Mouse (Mus musculus) hindbrain, embryonic 15.5 days (tissue): ENCODE measurements around the gene Prdx1. TPM values are rescaled to one million over a fixed set of nuclear protein-coding genes. Genes with fewer than 3 reads are reported as not detected.
"Not testable (repeated sequence)": the region's sequence is repeated elsewhere in the genome, so short reads cannot be mapped to it uniquely, and the experiment has no call there.

Experiments used
- ATAC-seq: fragments of 200-750 bp; cut with Nextera tagmentation; 2 replicates; pipeline ENCODE4 v1.8.0; 2017; ENCODE audit warnings: low read depth, moderate number of reproducible peaks, moderate TSS enrichment; ENCODE audit not compliant: low FRiP score
- H3K27ac ChIP-seq: fragments of 300-500 bp; sonication (generic); replicated peaks from 2 replicates; pipeline ENCODE4 v1.5.1; 2015; ENCODE audit warnings: mild to moderate bottlenecking, inconsistent platforms
- H3K27me3 ChIP-seq: fragments of 300-500 bp; sonication (generic); 2 replicates; pipeline ENCODE4 v1.6.1; 2015; ENCODE audit warnings: control low read depth, inconsistent platforms
- H3K36me3 ChIP-seq: fragments of 300-500 bp; sonication (generic); 2 replicates; pipeline ENCODE4 v1.6.1; 2015; ENCODE audit warnings: control low read depth, inconsistent platforms
- H3K4me1 ChIP-seq: fragments of 300-500 bp; sonication (generic); replicated peaks from 2 replicates; pipeline ENCODE4 v1.6.1; 2015; ENCODE audit warnings: control low read depth, inconsistent platforms
- H3K4me2 ChIP-seq: fragments of 300-500 bp; sonication (generic); 2 replicates; pipeline ENCODE4 v1.6.1; 2015; ENCODE audit warnings: moderate library complexity, mild to moderate bottlenecking, inconsistent platforms
- H3K4me3 ChIP-seq: fragments of 300-500 bp; sonication (generic); 2 replicates; pipeline ENCODE4 v1.5.1; 2015; ENCODE audit warnings: mild to moderate bottlenecking, inconsistent platforms
- H3K9ac ChIP-seq: fragments of 300-500 bp; sonication (generic); 2 replicates; pipeline ENCODE4 v1.6.1; 2015; ENCODE audit warnings: inconsistent platforms
- H3K9me3 ChIP-seq: fragments of 300-500 bp; sonication (generic); 2 replicates; pipeline ENCODE4 v1.6.1; 2016; ENCODE audit warnings: control low read depth, inconsistent platforms
- WGBS: fragments of 180-500 bp; shearing (Covaris S2); methylation state at CpG from one replicate; pipeline ENCODE4 v1.1.7; 2015; 5-methylcytosine and 5-hydroxymethylcytosine counted together
- polyA plus RNA-seq: library from polyadenylated mRNA; unstranded; fragments of >200 nt; fragmentation: Nextera tagmentation; extraction: Ambion mirVana; gene quantifications from 2 replicates; pipeline ENCODE4 v1.2.1, GENCODE M21; 2015

The Prdx1 gene
- polyA plus RNA-seq, 1 experiment from 2014 or later: 446 TPM

GRCm38 (mm10) chr4:116680521-116680920 lies 4.8 kb upstream of the Prdx1 start:
- not testable (repeated sequence) for H3K4me2 ChIP-seq, H3K27me3 ChIP-seq, H3K4me3 ChIP-seq, ATAC-seq, H3K4me1 ChIP-seq, H3K9me3 ChIP-seq, H3K36me3 ChIP-seq, H3K9ac ChIP-seq, H3K27ac ChIP-seq
- 90% methylated on average over 4 of the region's 4 CpGs for WGBS

GRCm38 (mm10) chr4:116683957-116684356 lies 1.4 kb upstream of the Prdx1 start:
- Histone ChIP-seq H3K4me3 (no peak overlapping the region), H3K9me3 (no peaks in the 10 kb centered on the region), H3K9ac (no peak overlapping the region), H3K4me1 (peaks cover 21% of the 10 kb centered on the region), H3K27me3 (no peaks in the 10 kb centered on the region), H3K4me2 (no peak overlapping the region), H3K27ac (no peak overlapping the region), H3K36me3 (0 out of 2 replicates have a peak, but pooled peaks cover 1% of the 10 kb centered on the region)
- no peak for ATAC-seq
- WGBS: 95% methylated on average over 4 of the region's 4 CpGs

- Histone ChIP-seq H3K36me3 (0 out of 2 replicates have a peak, but pooled peaks cover 8% of the 10 kb centered on the region), H3K27ac (peak overlapping the region; percentile 79), H3K27me3 (no peaks in the 10 kb centered on the region), H3K4me2 (peak overlapping the region; percentile 80), H3K4me1 (peaks cover 21% of the 10 kb centered on the region), H3K4me3 (peak overlapping the region; percentile 62), H3K9me3 (no peaks in the 10 kb centered on the region), H3K9ac (no peak overlapping the region)
- 86% methylated on average over 2 of the region's 2 CpGs for WGBS
- ATAC-seq: no peak
Measured at GRCm38 (mm10) chr4:116684665-116685064, 679 bp upstream of the Prdx1 start.

- Histone ChIP-seq H3K27me3 (no peaks in the 10 kb centered on the region), H3K9me3 (no peaks in the 10 kb centered on the region), H3K4me2 (peak overlapping the region; percentile 80), H3K9ac (no peak overlapping the region), H3K4me1 (peaks cover 21% of the 10 kb centered on the region), H3K4me3 (peak overlapping the region; percentile 62), H3K27ac (no peak overlapping the region), H3K36me3 (peaks cover 12% of the 10 kb centered on the region; the same call in 1 of the 2 replicates)
- 17% methylated on average over 1 of the region's 1 CpGs for WGBS
- ATAC-seq: no peak
Measured at GRCm38 (mm10) chr4:116687041-116687440, 1.7 kb downstream of the Prdx1 start.

- 90% methylated on average over 4 of the region's 4 CpGs for WGBS
- Histone ChIP-seq H3K27me3 (no peaks in the 10 kb centered on the region), H3K4me2 (no peak overlapping the region), H3K9me3 (no peaks in the 10 kb centered on the region), H3K4me3 (no peak overlapping the region), H3K9ac (no peak overlapping the region), H3K27ac (no peak overlapping the region), H3K36me3 (peaks cover 27% of the 10 kb centered on the region), H3K4me1 (peaks cover 21% of the 10 kb centered on the region)
- no peak for ATAC-seq
Measured at GRCm38 (mm10) chr4:116689309-116689876, 4.0 kb downstream of the Prdx1 start.

GRCm38 (mm10) chr4:116692146-116692545 lies 6.8 kb downstream of the Prdx1 start:
- H3K27ac ChIP-seq: no peak overlapping the region
- H3K9ac ChIP-seq: no peak overlapping the region
- no peaks in the 10 kb centered on the region for H3K27me3 ChIP-seq
- peaks cover 2% of the 10 kb centered on the region; the same call in 1 of the 2 replicates for H3K4me1 ChIP-seq
- H3K36me3 ChIP-seq: peaks cover 38% of the 10 kb centered on the region
- no peaks in the 10 kb centered on the region for H3K9me3 ChIP-seq
- 89% methylated on average over 2 of the region's 2 CpGs for WGBS
- H3K4me2 ChIP-seq: no peak overlapping the region
- no peak overlapping the region for H3K4me3 ChIP-seq
- no peak for ATAC-seq

GRCm38 (mm10) chr4:116693785-116694184 lies 8.4 kb downstream of the Prdx1 start:
- no peak overlapping the region for H3K9ac ChIP-seq
- 79% methylated on average over 2 of the region's 2 CpGs for WGBS
- no peak overlapping the region for H3K4me3 ChIP-seq
- no peaks in the 10 kb centered on the region for H3K4me1 ChIP-seq
- H3K27ac ChIP-seq: no peak overlapping the region
- H3K36me3 ChIP-seq: peaks cover 44% of the 10 kb centered on the region
- no peak for ATAC-seq
- no peaks in the 10 kb centered on the region for H3K9me3 ChIP-seq
- H3K27me3 ChIP-seq: no peaks in the 10 kb centered on the region
- no peak overlapping the region for H3K4me2 ChIP-seq

GRCm38 (mm10) chr4:116698693-116699342 lies 13.5 kb downstream of the Prdx1 start:
- Histone ChIP-seq H3K27me3 (no peaks in the 10 kb centered on the region), H3K4me1 (no peaks in the 10 kb centered on the region), H3K36me3 (peaks cover 26% of the 10 kb centered on the region; the same call in 1 of the 2 replicates), H3K9ac (no peak overlapping the region), H3K4me3 (no peak overlapping the region), H3K27ac (no peak overlapping the region), H3K9me3 (no peaks in the 10 kb centered on the region), H3K4me2 (no peak overlapping the region)
- 84% methylated on average over 2 of the region's 2 CpGs for WGBS
- ATAC-seq: no peak

- Histone ChIP-seq H3K36me3 (peaks cover 19% of the 10 kb centered on the region; the same call in 1 of the 2 replicates), H3K27ac (no peak overlapping the region)
- WGBS: 90% methylated on average over 1 of the region's 1 CpGs
Measured at GRCm38 (mm10) chr4:116700964-116701363, 15.6 kb downstream of the Prdx1 start.

GRCm38 (mm10) chr4:116703804-116704203 lies 18.5 kb downstream of the Prdx1 start:
- Histone ChIP-seq H3K36me3 (peaks cover 12% of the 10 kb centered on the region; the same call in 1 of the 2 replicates), H3K4me2 (no peak overlapping the region), H3K4me1 (peaks cover 7% of the 10 kb centered on the region), H3K27ac (no peak overlapping the region), H3K9me3 (no peaks in the 10 kb centered on the region), H3K4me3 (no peak overlapping the region), H3K9ac (no peak overlapping the region), H3K27me3 (no peaks in the 10 kb centered on the region)
- ATAC-seq: no peak
- 38% methylated on average over 6 of the region's 6 CpGs for WGBS

More at GRCm38 (mm10) chr4:116700964-116701363, 15.6 kb downstream of the Prdx1 start:
- ATAC-seq: no peak
- no peaks in the 10 kb centered on the region for H3K27me3 ChIP-seq
- no peaks in the 10 kb centered on the region for H3K4me1 ChIP-seq
- no peak overlapping the region for H3K9ac ChIP-seq
- H3K4me3 ChIP-seq: no peak overlapping the region
- H3K4me2 ChIP-seq: no peak overlapping the region
- no peaks in the 10 kb centered on the region for H3K9me3 ChIP-seq

GRCm38 (mm10) chr4:116707666-116708065 lies 22.3 kb downstream of the Prdx1 start:
- no peaks in the 10 kb centered on the region for H3K27me3 ChIP-seq
- H3K4me3 ChIP-seq: peak overlapping the region; percentile 53
- peaks cover 16% of the 10 kb centered on the region for H3K4me1 ChIP-seq
- 0 out of 2 replicates have a peak overlapping the region, but pooled peaks have one; percentile 71 for H3K27ac ChIP-seq
- 0 out of 2 replicates have a peak, but pooled peaks cover 7% of the 10 kb centered on the region for H3K36me3 ChIP-seq
- WGBS: 21% methylated on average over 9 of the region's 9 CpGs
- peak overlapping the region; percentile 57 for H3K9ac ChIP-seq
- ATAC-seq: no peak
- H3K4me2 ChIP-seq: peak overlapping the region; percentile 61
- H3K9me3 ChIP-seq: no peaks in the 10 kb centered on the region

GRCm38 (mm10) chr4:116708201-116708764 lies 22.9 kb downstream of the Prdx1 start, which contains the start of the genes Mmachc and Ccdc163:
Gene Mmachc (minus strand): TSS chr4:116708406.
Gene Ccdc163 (plus strand): TSS chr4:116708509.
- peak within 1 kb of the TSS; percentile 71; the same call in 1 of the 2 replicates for H3K27ac ChIP-seq
- ATAC-seq: peak; percentile 99

More at GRCm38 (mm10) chr4:116708201-116708764, 22.9 kb downstream of the Prdx1 start, which contains the start of the genes Mmachc and Ccdc163:
- no peaks in the 10 kb centered on the region for H3K27me3 ChIP-seq
- no peaks in the 10 kb centered on the region for H3K9me3 ChIP-seq
- peak within 1 kb of the TSS; percentile 76 for H3K4me2 ChIP-seq
- peak within 1 kb of the TSS; percentile 53 for H3K4me3 ChIP-seq
- H3K4me1 ChIP-seq: peaks cover 16% of the 10 kb centered on the region
- 1% methylated on average over 29 of the region's 29 CpGs for WGBS
- peak within 1 kb of the TSS; percentile 57 for H3K9ac ChIP-seq
- 0 out of 2 replicates have a peak, but pooled peaks cover 6% of the 10 kb centered on the region for H3K36me3 ChIP-seq
